Mouse (Mus musculus) brain, adult 2 months (tissue): Measurements from ENCODE around the gene Btbd35f15.
"Not testable (repeated sequence)": the region's sequence is repeated elsewhere in the genome, so short reads cannot be mapped to it uniquely, and the experiment has no call there.

Experiments
- DNase-seq: peaks from one replicate; pipeline ENCODE4 v3.0.0; 2011; ENCODE audit warnings: low read depth, low spot score

Btbd35f15 gene

GRCm38 (mm10) chrX:33577214-33577613 lies at the start of gene Btbd35f15:
Btbd35f15 (minus strand) TSS chrX:33577314.
- DNase-seq = not testable (repeated sequence)
